Mouse (Mus musculus) hindbrain, embryonic 10.5 days (tissue): ENCODE measurements around the gene Hnf1b. TPM values are rescaled to one million over a fixed set of nuclear protein-coding genes. Genes with fewer than 3 reads are reported as not detected.

Source experiments
- DNase-seq: peaks from one replicate; pipeline ENCODE4 v3.0.0-alpha.2; 2017; ENCODE audit warnings: low spot score
- H3K27ac ChIP-seq: fragments of 300-500 bp; sonication (generic); 2 replicates; pipeline ENCODE4 v1.5.1; 2016; ENCODE audit warnings: mild to moderate bottlenecking, moderate library complexity
- H3K27me3 ChIP-seq: fragments of 300-500 bp; sonication (generic); 2 replicates; pipeline ENCODE4 v1.6.1; 2016; ENCODE audit warnings: mild to moderate bottlenecking; ENCODE audit not compliant: poor library complexity, insufficient read depth, severe bottlenecking
- H3K36me3 ChIP-seq: fragments of 300-500 bp; sonication (generic); 2 replicates; pipeline ENCODE4 v1.6.1; 2016; ENCODE audit warnings: mild to moderate bottlenecking, moderate library complexity
- H3K4me1 ChIP-seq: fragments of 300-500 bp; sonication (generic); replicated peaks from 2 replicates; pipeline ENCODE4 v1.6.1; 2016; ENCODE audit warnings: mild to moderate bottlenecking
- H3K4me3 ChIP-seq: fragments of 300-500 bp; sonication (generic); 2 replicates; pipeline ENCODE4 v1.5.1; 2016; ENCODE audit warnings: mild to moderate bottlenecking, moderate library complexity
- H3K9me3 ChIP-seq: fragments of 300-500 bp; sonication (generic); 2 replicates; pipeline ENCODE4 v1.6.1; 2016; ENCODE audit warnings: mild to moderate bottlenecking, moderate library complexity
- WGBS: fragments of 180-500 bp; shearing (Covaris S2); methylation state at CpG from one replicate; pipeline ENCODE4 v1.1.7; 2016; 5-methylcytosine and 5-hydroxymethylcytosine counted together
- polyA plus RNA-seq: library from polyadenylated mRNA; unstranded; fragments of >200 nt; fragmentation: Nextera tagmentation; extraction: Ambion mirVana; gene quantifications from 2 replicates; pipeline ENCODE4 v1.2.1, GENCODE M21; 2016

Gene Hnf1b
- polyA plus RNA-seq, 1 experiment from 2014 or later: not detected

DNA sequence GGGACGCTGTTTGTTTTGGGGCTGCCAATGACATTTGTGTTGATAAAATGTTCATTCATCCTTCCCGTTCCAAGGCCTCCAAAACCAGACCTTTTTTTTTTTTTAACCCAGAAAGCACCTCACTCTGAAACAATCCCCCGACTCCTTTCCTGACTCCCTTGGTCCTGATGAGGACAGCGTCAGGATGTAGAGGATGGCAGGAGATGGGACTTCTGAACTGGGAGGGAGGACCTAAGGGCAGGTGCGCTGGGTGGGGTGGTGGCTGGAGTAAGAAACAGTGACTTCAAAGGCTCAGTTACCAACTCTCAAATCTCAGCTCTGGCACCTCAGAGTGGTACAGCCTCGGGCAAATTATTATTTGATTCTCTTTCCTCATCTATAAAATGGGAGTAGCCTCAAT lies 33.2 kb downstream of the Hnf1b start:
- no peak overlapping the region for H3K4me3 ChIP-seq
- H3K27me3 ChIP-seq: no peaks in the 10 kb centered on the region; the same call in 1 of the 2 replicates
- 83% methylated on average over 6 of the region's 6 CpGs for WGBS
- H3K4me1 ChIP-seq: peaks cover 4% of the 10 kb centered on the region; the same call in 1 of the 2 replicates
- DNase-seq: no peak
- no peak overlapping the region for H3K27ac ChIP-seq
- H3K9me3 ChIP-seq: no peaks in the 10 kb centered on the region
- H3K36me3 ChIP-seq: no peaks in the 10 kb centered on the region

DNA sequence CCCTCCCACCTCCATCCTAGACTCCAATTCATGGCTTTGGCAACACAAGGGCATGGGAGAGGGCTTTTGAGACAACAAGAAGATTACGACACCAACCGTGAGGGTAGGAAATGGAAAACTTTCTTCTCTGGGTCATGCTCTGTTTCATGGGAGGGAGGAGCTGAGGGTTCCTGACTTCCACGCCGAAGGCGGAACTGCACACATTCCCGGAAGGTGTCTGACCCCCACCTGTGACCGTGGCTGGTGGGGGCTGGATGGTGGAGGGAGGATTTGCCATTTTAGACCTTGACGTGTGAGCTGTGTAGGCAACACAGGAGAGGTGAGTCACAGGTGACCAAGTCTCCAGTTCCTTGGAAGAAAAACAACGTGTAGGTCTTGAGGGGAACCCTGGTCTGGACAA lies 33.9 kb downstream of the Hnf1b start:
- H3K4me1 ChIP-seq: peaks cover 4% of the 10 kb centered on the region; the same call in 1 of the 2 replicates
- no peaks in the 10 kb centered on the region for H3K36me3 ChIP-seq
- no peak overlapping the region for H3K27ac ChIP-seq
- WGBS: 90% methylated on average over 9 of the region's 9 CpGs
- no peak for DNase-seq
- H3K9me3 ChIP-seq: no peaks in the 10 kb centered on the region
- no peaks in the 10 kb centered on the region; the same call in 1 of the 2 replicates for H3K27me3 ChIP-seq
- H3K4me3 ChIP-seq: no peak overlapping the region

DNA sequence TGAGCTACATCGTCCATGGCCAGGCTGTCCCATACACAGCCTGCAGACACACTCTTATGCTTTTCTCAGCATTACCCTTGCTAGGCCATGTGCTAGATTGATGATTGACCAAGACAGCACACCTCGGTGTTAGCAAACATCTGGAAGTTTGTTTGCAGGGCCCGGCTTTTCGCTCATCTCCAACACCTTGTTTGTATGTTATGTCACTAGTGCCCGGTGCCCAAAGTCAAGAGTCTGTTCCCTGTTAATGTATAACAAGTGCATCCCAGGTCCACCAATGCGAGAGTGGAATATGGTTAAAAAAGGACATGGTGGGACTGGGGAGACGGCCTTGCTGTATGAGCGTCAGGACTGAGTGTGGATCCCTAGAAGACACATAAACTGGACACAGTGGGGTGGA lies 35.3 kb downstream of the Hnf1b start:
- H3K9me3 ChIP-seq: no peaks in the 10 kb centered on the region
- no peak for DNase-seq
- H3K36me3 ChIP-seq: no peaks in the 10 kb centered on the region
- 93% methylated on average over 8 of the region's 8 CpGs for WGBS
- no peak overlapping the region for H3K27ac ChIP-seq
- peaks cover 4% of the 10 kb centered on the region; the same call in 1 of the 2 replicates for H3K4me1 ChIP-seq
- no peak overlapping the region for H3K4me3 ChIP-seq
- no peaks in the 10 kb centered on the region for H3K27me3 ChIP-seq

GRCm38 (mm10) chr11:83886746-83887145 lies 36.9 kb downstream of the Hnf1b start:
- H3K27me3 ChIP-seq: no peaks in the 10 kb centered on the region

GRCm38 (mm10) chr11:83891366-83891765 lies 41.5 kb downstream of the Hnf1b start:
- H3K4me1 ChIP-seq: peaks cover 22% of the 10 kb centered on the region
- H3K4me3 ChIP-seq: no peak overlapping the region
- 53% methylated on average over 6 of the region's 6 CpGs for WGBS
- H3K27ac ChIP-seq: no peak overlapping the region
- H3K36me3 ChIP-seq: no peaks in the 10 kb centered on the region
- no peak for DNase-seq
- no peaks in the 10 kb centered on the region for H3K27me3 ChIP-seq
- H3K9me3 ChIP-seq: no peaks in the 10 kb centered on the region

More at GRCm38 (mm10) chr11:83886746-83887145, 36.9 kb downstream of the Hnf1b start:
- Histone ChIP-seq H3K9me3 (no peaks in the 10 kb centered on the region), H3K36me3 (no peaks in the 10 kb centered on the region), H3K4me1 (peaks cover 10% of the 10 kb centered on the region), H3K27ac (no peak overlapping the region), H3K4me3 (no peak overlapping the region)
- 90% methylated on average over 3 of the region's 3 CpGs for WGBS
- no peak for DNase-seq

- Histone ChIP-seq H3K27ac (no peak overlapping the region; the same call in 1 of the 2 replicates), H3K27me3 (no peaks in the 10 kb centered on the region), H3K4me1 (peaks cover 22% of the 10 kb centered on the region), H3K4me3 (no peak overlapping the region), H3K36me3 (no peaks in the 10 kb centered on the region), H3K9me3 (no peaks in the 10 kb centered on the region)
- 76% methylated on average over 9 of the region's 9 CpGs for WGBS
- DNase-seq: no peak
Observed at GRCm38 (mm10) chr11:83893325-83893724, 43.5 kb downstream of the Hnf1b start.

GRCm38 (mm10) chr11:83896430-83897410 lies 46.9 kb downstream of the Hnf1b start:
- H3K27me3 ChIP-seq: no peaks in the 10 kb centered on the region
- no peaks in the 10 kb centered on the region for H3K9me3 ChIP-seq
- H3K4me1 ChIP-seq: peaks cover 16% of the 10 kb centered on the region
- no peak overlapping the region for H3K4me3 ChIP-seq
- WGBS: 87% methylated on average over 16 of the region's 16 CpGs
- no peak overlapping the region for H3K27ac ChIP-seq
- no peaks in the 10 kb centered on the region for H3K36me3 ChIP-seq
- no peak for DNase-seq

DNA sequence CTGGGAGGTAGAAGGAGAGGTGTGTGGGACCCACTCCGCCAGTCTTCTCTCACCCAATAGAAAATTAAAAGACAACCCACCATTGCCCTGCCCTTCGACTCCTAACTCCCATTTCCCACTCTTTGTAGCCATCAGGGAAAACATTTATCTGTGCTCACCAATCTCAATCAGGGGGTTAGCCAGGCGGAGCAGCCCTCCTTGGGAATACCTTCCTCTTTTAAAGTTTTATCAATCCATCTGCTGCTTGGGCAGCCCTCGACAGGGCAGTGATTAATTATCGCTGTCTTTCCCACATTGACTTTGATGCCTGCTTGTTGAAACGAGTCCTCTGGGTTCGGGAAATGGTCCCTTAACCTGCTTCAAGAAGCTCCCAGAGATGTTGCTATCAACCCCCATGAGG lies 47.7 kb downstream of the Hnf1b start:
- no peak overlapping the region for H3K27ac ChIP-seq
- WGBS: 81% methylated on average over 7 of the region's 7 CpGs
- no peaks in the 10 kb centered on the region for H3K36me3 ChIP-seq
- no peaks in the 10 kb centered on the region for H3K27me3 ChIP-seq
- DNase-seq: no peak
- H3K9me3 ChIP-seq: no peaks in the 10 kb centered on the region
- H3K4me1 ChIP-seq: peaks cover 8% of the 10 kb centered on the region
- H3K4me3 ChIP-seq: no peak overlapping the region

GRCm38 (mm10) chr11:83902812-83903211 lies 52.9 kb downstream of the Hnf1b start:
- Histone ChIP-seq H3K27ac (no peak overlapping the region), H3K9me3 (no peaks in the 10 kb centered on the region), H3K27me3 (no peaks in the 10 kb centered on the region), H3K4me1 (peaks cover 5% of the 10 kb centered on the region; the same call in 1 of the 2 replicates), H3K36me3 (no peaks in the 10 kb centered on the region), H3K4me3 (no peak overlapping the region)
- WGBS: 84% methylated on average over 3 of the region's 3 CpGs
- no peak for DNase-seq

GRCm38 (mm10) chr11:83905756-83906155 lies 55.9 kb downstream of the Hnf1b start:
- Histone ChIP-seq H3K27ac (no peak overlapping the region), H3K4me3 (no peak overlapping the region), H3K36me3 (no peaks in the 10 kb centered on the region), H3K27me3 (no peaks in the 10 kb centered on the region), H3K4me1 (peaks cover 10% of the 10 kb centered on the region), H3K9me3 (no peaks in the 10 kb centered on the region)
- 77% methylated on average over 5 of the region's 5 CpGs for WGBS
- DNase-seq: no peak

GRCm38 (mm10) chr11:83908376-83908775 lies 58.5 kb downstream of the Hnf1b start:
- no peaks in the 10 kb centered on the region for H3K9me3 ChIP-seq
- no peak overlapping the region for H3K4me3 ChIP-seq
- 40% methylated on average over 7 of the region's 7 CpGs for WGBS

GRCm38 (mm10) chr11:83913824-83914311 lies 64.0 kb downstream of the Hnf1b start:
- Histone ChIP-seq H3K4me1 (no peaks in the 10 kb centered on the region), H3K27me3 (no peaks in the 10 kb centered on the region), H3K9me3 (no peaks in the 10 kb centered on the region), H3K4me3 (no peak overlapping the region), H3K27ac (no peak overlapping the region), H3K36me3 (no peaks in the 10 kb centered on the region)
- no peak for DNase-seq
- WGBS: 83% methylated on average over 8 of the region's 8 CpGs

More at GRCm38 (mm10) chr11:83908376-83908775, 58.5 kb downstream of the Hnf1b start:
- H3K36me3 ChIP-seq: no peaks in the 10 kb centered on the region
- no peak for DNase-seq
- H3K27me3 ChIP-seq: no peaks in the 10 kb centered on the region
- H3K4me1 ChIP-seq: peaks cover 10% of the 10 kb centered on the region
- no peak overlapping the region for H3K27ac ChIP-seq

DNA sequence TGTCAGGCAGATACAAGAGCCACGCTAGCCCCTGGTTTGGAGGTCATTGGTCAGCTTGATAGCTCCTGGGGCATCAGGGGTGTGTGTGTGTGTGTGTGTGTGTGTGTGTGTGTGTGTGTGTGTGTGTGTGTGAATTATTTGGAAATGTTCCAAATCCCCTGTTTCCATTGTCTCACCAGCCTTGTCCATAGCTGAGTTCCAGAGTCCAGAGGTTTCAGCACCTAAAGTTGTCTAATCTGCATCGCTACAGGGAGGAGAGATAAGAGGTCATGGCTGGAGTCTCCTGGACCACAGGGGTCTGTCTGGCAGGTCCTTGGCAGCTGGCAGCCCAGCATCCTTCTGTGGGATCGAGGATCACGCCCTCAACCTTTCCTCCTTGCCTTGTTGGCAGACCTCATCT lies 64.6 kb downstream of the Hnf1b start:
- H3K27ac ChIP-seq: no peak overlapping the region
- H3K4me3 ChIP-seq: no peak overlapping the region
- 79% methylated on average over 4 of the region's 4 CpGs for whole genome bisulfite sequencing
- DNase-seq: no peak
- no peaks in the 10 kb centered on the region for H3K4me1 ChIP-seq
- H3K9me3 ChIP-seq: no peaks in the 10 kb centered on the region
- H3K36me3 ChIP-seq: no peaks in the 10 kb centered on the region
- H3K27me3 ChIP-seq: no peaks in the 10 kb centered on the region
